In the genomic region with DNA sequence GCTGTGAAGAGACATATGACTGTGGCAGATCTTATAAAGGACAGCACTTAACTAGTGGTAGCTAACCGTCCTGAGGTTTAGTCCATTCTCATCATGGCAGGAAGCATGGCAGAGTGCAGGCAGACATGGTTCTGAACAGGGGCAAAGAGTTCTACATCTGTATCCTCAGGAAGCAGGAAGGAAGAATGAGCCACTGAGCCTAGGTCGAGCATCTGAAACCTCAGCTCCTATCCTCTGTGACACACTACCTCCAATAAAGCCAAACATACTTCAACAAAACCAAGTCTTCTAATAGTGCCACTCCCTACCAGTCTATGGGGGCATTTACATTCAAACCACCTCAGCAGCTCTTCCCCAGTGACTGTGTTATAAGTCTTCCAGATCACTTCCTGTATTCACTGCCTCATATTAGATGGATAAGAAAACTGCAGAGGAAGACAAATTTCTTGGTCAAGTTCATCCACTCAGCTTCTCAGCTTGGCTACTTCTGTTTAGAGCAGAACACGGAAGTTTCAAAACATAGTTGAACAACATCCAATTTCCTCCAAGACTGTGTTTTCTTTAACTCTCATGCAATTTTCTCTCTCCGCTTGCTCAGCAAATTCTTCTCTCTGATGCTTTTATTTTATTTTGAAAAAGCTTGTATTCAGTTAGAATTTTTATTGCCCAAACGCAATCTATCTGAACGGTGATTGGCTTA, we compare ENCODE assay signal across 21 mouse cellular contexts.
DNase-seq lines count a peak whose midpoint lies in the region; TF ChIP-seq lines count a peak whose summit lies in the region.
"Had no signal": no experiment of that assay in that cellular context is flagged by ENCODE, and none has a peak within 500 bp of the region (broad histone marks: within the 10 kb centered on the region; RNA-seq: fewer than 3 reads in every experiment).

No protein-coding gene starts in this region.

- 66% methylated on average over 6 of the region's 6 CpGs for WGBS in liver, adult 2 months

- no peaks in the 10 kb centered on the region for H3K4me1 ChIP-seq in liver, adult 2 months (ENCODE audit: control insufficient read depth, insufficient read depth, low read length)
- H3K4me1 ChIP-seq: embryonic facial prominence, embryonic 12.5 days; heart, embryonic 12.5 days; hindbrain, embryonic 15.5 days; intestine, embryonic 15.5 days; midbrain, embryonic 13.5 days; neural tube, embryonic 13.5 days had no signal

- H3K4me3 ChIP-seq in liver, adult 2 months (ENCODE audit: insufficient read depth, low read depth, low read length) = no peak overlapping the region
- H3K4me3 ChIP-seq: embryonic facial prominence, embryonic 12.5 days; heart, embryonic 12.5 days; hindbrain, embryonic 15.5 days; intestine, embryonic 15.5 days; midbrain, embryonic 13.5 days; neural tube, embryonic 13.5 days had no signal

- H3K27ac ChIP-seq in liver, adult 2 months (replicated peaks; ENCODE audit: insufficient read depth, low read depth, low read length) = no peak overlapping the region
- H3K27ac ChIP-seq: embryonic facial prominence, embryonic 12.5 days; hindbrain, embryonic 15.5 days; intestine, embryonic 15.5 days; midbrain, embryonic 13.5 days; neural tube, embryonic 13.5 days had no signal

- DNase-seq in heart, adult 18-20 months = peak; percentile 12 to 35
- DNase-seq in heart, postnatal 4 days = no peak
- DNase-seq in liver, adult 2 months (ENCODE audit: extremely low read depth, low read depth, low spot score) = peak; percentile 60
- DNase-seq in liver (no peak), 416B (ENCODE audit: low read depth) (peak; percentile 85), MN1 (ENCODE audit: low spot score) (no peak)
- peak; percentile 13 for DNase-seq in lung, postnatal 10 days
- DNase-seq: adrenal gland, adult 2 months; B cell, adult 2 months; cerebellum, adult 9-10 months; gastrocnemius, postnatal 25 days; heart, postnatal 36 days; right cerebral cortex, adult 18-20 months; thymus, adult 18-20 months; thymus, postnatal 4 days had no signal

- H3K27me3 ChIP-seq in liver, adult 2 months (ENCODE audit: control insufficient read depth, insufficient read depth, low read length) = no peaks in the 10 kb centered on the region
- H3K27me3 ChIP-seq: embryonic facial prominence, embryonic 12.5 days; heart, embryonic 12.5 days; hindbrain, embryonic 15.5 days; intestine, embryonic 15.5 days; midbrain, embryonic 13.5 days; neural tube, embryonic 13.5 days had no signal

- no peaks in the 10 kb centered on the region for H3K79me2 ChIP-seq in liver, adult 2 months (ENCODE audit: control insufficient read depth, insufficient read depth, low read length)

- TF ChIP-seq POLR2A in liver, adult 2 months (IDR thresholded peaks at IDR 0.05; ENCODE audit: extremely low read depth, insufficient read depth, low read length) = no peak

- TF ChIP-seq CTCF in liver, adult 2 months (IDR thresholded peaks at IDR 0.05; ENCODE audit: low read depth, low read length) = no peak

- H3K36me3 ChIP-seq in liver, adult 2 months (ENCODE audit: control insufficient read depth, insufficient read depth, low read length) = no peaks in the 10 kb centered on the region
- H3K36me3 ChIP-seq: embryonic facial prominence, embryonic 12.5 days; heart, embryonic 12.5 days; hindbrain, embryonic 15.5 days; intestine, embryonic 15.5 days; midbrain, embryonic 13.5 days; neural tube, embryonic 13.5 days had no signal

- no peak overlapping the region for H3K9ac ChIP-seq in liver, adult 2 months (ENCODE audit: low read depth, low read length)
- H3K9ac ChIP-seq: embryonic facial prominence, embryonic 12.5 days; heart, embryonic 12.5 days; hindbrain, embryonic 15.5 days; intestine, embryonic 15.5 days; midbrain, embryonic 13.5 days; neural tube, embryonic 13.5 days had no signal

Comparison
In these comparisons a context has a peak if more than half of its experiments do, and no peak if none do; other contexts are left out.
1. DNase-seq: peak in heart, adult 18-20 months (2 of 2), liver, adult 2 months (single experiment), 416B (single experiment) and lung, postnatal 10 days (single experiment); none in heart, postnatal 4 days (single experiment), liver (single experiment) and MN1 (single experiment).